Mouse (Mus musculus): Measurements from ENCODE around the gene Adarb1.

- TF ChIP-seq CTCF (IDR thresholded peaks at IDR 0.05; ENCODE audit: low read depth) (no peak), EP300 (IDR thresholded peaks at IDR 0.05; ENCODE audit: low read depth) (no peak)
These were observed 50.1 kb downstream of the Adarb1 start for GRCm38 (mm10) chr10:77367973-77368372.

All from liver, embryonic 14.5 days (tissue).